Mouse (Mus musculus) hindbrain, embryonic 14.5 days (tissue): ENCODE data around the gene Unc45b. TPM values are rescaled to one million over a fixed set of nuclear protein-coding genes. Genes with fewer than 3 reads are reported as not detected.
"Not testable (repeated sequence)": the region's sequence is repeated elsewhere in the genome, so short reads cannot be mapped to it uniquely, and the experiment has no call there.

Experiments used
- ATAC-seq: fragments of 200-750 bp; cut with Nextera tagmentation; 2 replicates; pipeline ENCODE4 v1.8.0; 2017; ENCODE audit warnings: moderate number of reproducible peaks, mild to moderate bottlenecking, moderate TSS enrichment, moderate library complexity; ENCODE audit not compliant: low FRiP score
- DNase-seq: peaks from one replicate; pipeline ENCODE4 v3.0.0-alpha.2; 2015; ENCODE audit warnings: low spot score
- H3K27ac ChIP-seq: fragments of 300-500 bp; sonication (generic); 2 replicates; pipeline ENCODE4 v1.5.1; 2014; ENCODE audit warnings: mild to moderate bottlenecking, moderate library complexity
- H3K27me3 ChIP-seq: fragments of 300-500 bp; sonication (generic); 2 replicates; pipeline ENCODE4 v1.6.1; 2014; ENCODE audit warnings: mild to moderate bottlenecking, low read length, mixed read lengths; ENCODE audit not compliant: control insufficient read depth, insufficient read depth
- H3K36me3 ChIP-seq: fragments of 300-500 bp; sonication (generic); replicated peaks from 2 replicates; pipeline ENCODE4 v1.6.1; 2014; ENCODE audit not compliant: control insufficient read depth, insufficient read depth
- H3K4me1 ChIP-seq: fragments of 300-500 bp; sonication (generic); replicated peaks from 2 replicates; pipeline ENCODE4 v1.6.1; 2014; ENCODE audit warnings: antibody characterized with exemption, low read length, mixed read lengths; ENCODE audit not compliant: control insufficient read depth, insufficient read depth
- H3K4me2 ChIP-seq: fragments of 300-500 bp; sonication (generic); replicated peaks from 2 replicates; pipeline ENCODE4 v1.6.1; 2014; ENCODE audit warnings: mild to moderate bottlenecking, moderate library complexity
- H3K4me3 ChIP-seq: fragments of 300-500 bp; sonication (generic); replicated peaks from 2 replicates; pipeline ENCODE4 v1.5.1; 2014; ENCODE audit warnings: mild to moderate bottlenecking, low read length
- H3K9ac ChIP-seq: fragments of 300-500 bp; sonication (generic); 2 replicates; pipeline ENCODE4 v1.6.1; 2014
- H3K9me3 ChIP-seq: fragments of 300-500 bp; sonication (generic); 2 replicates; pipeline ENCODE4 v1.6.1; 2016; ENCODE audit warnings: low read length; ENCODE audit not compliant: control insufficient read depth
- WGBS: fragments of 180-500 bp; shearing (Covaris S2); extraction: QIAGEN DNeasy Blood & Tissue Kit; methylation state at CpG from one replicate; pipeline ENCODE4 v1.1.7; 2014; 5-methylcytosine and 5-hydroxymethylcytosine counted together
- polyA plus RNA-seq: library from polyadenylated mRNA; unstranded; fragments of >200 nt; fragmentation: Nextera tagmentation; extraction: Ambion mirVana; gene quantifications from 2 replicates; pipeline ENCODE4 v1.2.1, GENCODE M21; 2014

The Unc45b gene
- polyA plus RNA-seq, 1 experiment from 2014 or later = 2.0 TPM

DNA sequence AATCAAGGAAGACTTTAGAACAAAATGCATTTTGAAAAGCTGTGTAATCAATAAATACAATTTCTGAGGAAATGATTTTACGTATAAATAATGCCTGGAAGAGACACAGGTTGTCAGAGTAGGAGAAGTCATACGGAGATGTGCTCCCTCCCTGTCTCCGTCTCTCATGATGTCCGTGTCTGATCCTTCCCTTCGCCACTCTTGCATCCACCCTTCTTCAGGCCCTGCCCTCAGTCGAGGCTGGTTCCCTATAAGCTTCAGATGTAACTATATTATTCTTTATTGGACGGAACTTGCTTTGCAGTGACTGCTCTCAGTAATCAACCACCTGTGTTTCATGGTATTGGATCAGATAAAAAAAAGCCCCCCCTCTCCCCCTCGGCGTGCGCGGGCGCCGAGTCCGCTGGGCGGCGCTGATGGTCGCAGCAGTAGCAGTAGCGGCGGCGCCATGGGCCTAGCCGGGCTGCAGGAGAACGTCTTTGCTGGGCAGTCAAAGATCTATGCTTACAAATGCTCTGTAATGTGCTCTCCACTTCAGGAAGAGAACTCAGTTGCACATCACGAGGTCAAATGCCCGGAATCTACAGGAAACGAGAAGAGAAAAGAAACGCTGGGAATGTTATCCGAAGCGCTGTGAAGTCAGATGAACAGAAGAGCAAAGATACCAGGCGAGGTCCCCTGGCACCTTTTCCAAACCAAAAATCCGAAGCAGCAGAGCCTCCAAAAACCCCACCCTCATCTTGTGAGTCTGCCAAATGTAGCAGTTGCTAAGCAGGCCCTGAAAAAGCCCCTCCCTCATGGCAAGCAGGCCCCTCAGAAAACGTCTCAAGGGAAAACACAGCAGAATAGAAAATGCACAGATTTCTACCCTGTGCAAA is 60.6 kb downstream of the Unc45b start:
- H3K9ac ChIP-seq = peak overlapping the region; percentile 17
- ATAC-seq (peak; percentile 65; the same call in 1 of the 2 replicates), DNase-seq (peak; percentile 75)
- WGBS = 9% methylated on average over 31 of the region's 31 CpGs
- no peaks in the 10 kb centered on the region for H3K36me3 ChIP-seq
- peak overlapping the region; percentile 52 for H3K27ac ChIP-seq
- no peaks in the 10 kb centered on the region; the same call in 1 of the 2 replicates for H3K27me3 ChIP-seq
- peak overlapping the region; percentile 22 for H3K4me3 ChIP-seq
- H3K9me3 ChIP-seq = no peaks in the 10 kb centered on the region
- H3K4me2 ChIP-seq = peak overlapping the region; percentile 44
- peaks cover 9% of the 10 kb centered on the region; the same call in 1 of the 2 replicates for H3K4me1 ChIP-seq

DNA sequence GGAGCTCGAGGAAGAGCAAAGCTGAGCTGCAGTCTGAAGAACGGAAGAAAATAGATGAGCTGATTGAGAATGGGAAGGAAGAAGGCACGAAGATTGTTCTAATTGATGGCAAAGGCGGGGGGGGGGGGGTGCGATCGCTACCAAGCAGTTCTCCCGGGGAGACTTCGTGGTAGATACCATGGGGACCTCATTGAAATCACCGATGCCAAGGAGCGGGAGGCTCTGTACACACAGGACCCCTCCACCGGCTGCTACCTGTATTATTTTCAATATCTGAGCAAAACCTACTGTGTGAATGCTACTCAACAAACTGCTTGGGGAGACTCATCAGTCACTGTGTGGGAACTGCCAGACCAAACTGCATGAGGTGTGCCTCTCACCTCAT is 61.2 kb downstream of the Unc45b start:
- peak overlapping the region; percentile 22 for H3K4me3 ChIP-seq
- H3K9me3 ChIP-seq = no peaks in the 10 kb centered on the region
- H3K4me1 ChIP-seq = peaks cover 9% of the 10 kb centered on the region; the same call in 1 of the 2 replicates
- no peak for DNase-seq
- no peak for ATAC-seq
- peak overlapping the region; percentile 17; the same call in 1 of the 2 replicates for H3K9ac ChIP-seq
- WGBS = 61% methylated on average over 9 of the region's 11 CpGs
- H3K27ac ChIP-seq = peak overlapping the region; percentile 52; the same call in 1 of the 2 replicates
- peak overlapping the region; percentile 44 for H3K4me2 ChIP-seq
- H3K27me3 ChIP-seq = no peaks in the 10 kb centered on the region; the same call in 1 of the 2 replicates
- H3K36me3 ChIP-seq = no peaks in the 10 kb centered on the region

GRCm38 (mm10) chr11:82973916-82974315 is 63.6 kb downstream of the Unc45b start:
- Histone ChIP-seq H3K27me3 (no peaks in the 10 kb centered on the region; the same call in 1 of the 2 replicates), H3K36me3 (no peaks in the 10 kb centered on the region), H3K9me3 (no peaks in the 10 kb centered on the region), H3K4me1 (peaks cover 9% of the 10 kb centered on the region; the same call in 1 of the 2 replicates), H3K4me3 (no peak overlapping the region), H3K27ac (no peak overlapping the region), H3K4me2 (no peak overlapping the region), H3K9ac (no peak overlapping the region)
- WGBS = 64% methylated on average over 5 of the region's 5 CpGs
- DNase-seq = no peak
- ATAC-seq = no peak

- 96% methylated on average over 2 of the region's 2 CpGs for WGBS
Observed at GRCm38 (mm10) chr11:82982409-82982808, 72.1 kb downstream of the Unc45b start.

DNA sequence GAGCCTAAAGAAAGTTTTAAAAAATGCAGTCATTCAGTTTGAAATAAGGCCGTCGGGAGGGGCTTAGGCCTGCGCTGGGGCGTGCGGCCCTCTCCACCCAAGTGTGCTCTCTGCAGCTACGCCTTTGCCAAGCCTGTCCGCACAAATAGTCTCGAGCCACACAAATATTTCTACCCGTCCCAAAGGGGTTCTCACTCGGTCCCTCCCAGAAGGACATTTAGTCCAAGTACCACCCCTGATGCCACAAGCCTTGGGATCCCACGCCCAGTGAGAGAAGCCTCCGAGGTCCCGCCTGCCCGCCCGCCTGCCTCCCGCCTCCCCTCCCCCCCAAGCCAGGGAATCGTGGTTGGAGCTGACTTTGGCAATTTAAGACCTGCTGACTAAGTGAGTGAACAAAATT is 72.8 kb downstream of the Unc45b start:
- Histone ChIP-seq H3K4me1 (no peaks in the 10 kb centered on the region), H3K9me3 (no peaks in the 10 kb centered on the region), H3K9ac (no peak overlapping the region), H3K27ac (no peak overlapping the region), H3K4me2 (no peak overlapping the region), H3K4me3 (no peak overlapping the region), H3K27me3 (no peaks in the 10 kb centered on the region), H3K36me3 (no peaks in the 10 kb centered on the region)
- WGBS = 80% methylated on average over 17 of the region's 17 CpGs
- ATAC-seq (no peak), DNase-seq (no peak)

More at GRCm38 (mm10) chr11:82982409-82982808, 72.1 kb downstream of the Unc45b start:
- DNase-seq, H3K36me3 ChIP-seq, H3K4me3 ChIP-seq, H3K4me2 ChIP-seq, ATAC-seq, H3K9ac ChIP-seq, H3K9me3 ChIP-seq, H3K27ac ChIP-seq, H3K4me1 ChIP-seq, H3K27me3 ChIP-seq: not testable (repeated sequence)

DNA sequence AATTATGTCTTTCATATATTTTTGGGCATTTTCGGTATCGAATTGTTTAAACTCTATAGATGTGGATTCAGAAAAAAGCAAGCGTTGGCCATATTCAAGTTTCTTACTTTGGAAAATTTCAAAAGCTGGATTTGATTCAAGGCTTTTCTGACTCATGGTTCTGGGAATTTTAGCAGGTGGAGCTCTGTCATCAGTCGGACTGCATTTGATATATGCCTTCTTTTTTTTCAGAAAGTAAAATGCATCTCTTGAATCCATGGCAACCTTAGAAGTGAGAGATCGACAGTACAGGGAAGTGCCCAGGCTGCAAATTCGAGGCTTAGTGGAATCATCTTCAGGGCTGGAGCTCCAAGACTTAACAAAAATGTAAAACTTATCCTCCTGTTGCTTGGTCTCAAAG is 77.3 kb downstream of the Unc45b start:
- WGBS = 87% methylated on average over 6 of the region's 6 CpGs

DNA sequence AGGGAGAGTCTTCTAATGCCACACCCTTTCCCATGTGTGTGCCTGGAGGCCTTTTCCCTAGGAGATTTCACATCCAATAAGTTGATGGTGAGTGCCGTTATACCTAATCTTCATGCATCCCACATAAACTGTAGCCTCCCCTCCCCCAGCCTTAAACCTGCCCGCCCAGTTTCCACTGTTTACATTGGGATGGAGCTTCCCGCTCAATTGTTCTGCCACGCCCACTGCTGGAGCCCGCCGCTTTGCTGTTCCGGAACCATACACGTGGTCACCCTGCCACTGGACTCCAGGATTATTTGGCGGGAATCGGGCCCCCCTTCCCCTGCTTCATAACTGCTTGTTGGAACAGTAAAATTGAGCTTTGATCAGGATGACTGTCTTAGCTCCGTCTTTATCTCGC is 79.0 kb downstream of the Unc45b start:
- H3K9me3 ChIP-seq = no peaks in the 10 kb centered on the region
- H3K9ac ChIP-seq = no peak overlapping the region
- H3K27me3 ChIP-seq = peaks cover 11% of the 10 kb centered on the region; the same call in 1 of the 2 replicates
- no peak for DNase-seq
- no peak overlapping the region for H3K4me3 ChIP-seq
- peak overlapping the region; percentile 19; the same call in 1 of the 2 replicates for H3K4me2 ChIP-seq
- H3K4me1 ChIP-seq = peaks cover 4% of the 10 kb centered on the region; the same call in 1 of the 2 replicates
- H3K36me3 ChIP-seq = no peaks in the 10 kb centered on the region
- WGBS = 32% methylated on average over 12 of the region's 12 CpGs
- H3K27ac ChIP-seq = no peak overlapping the region
- ATAC-seq = no peak

More for the DNA sequence above, 77.3 kb downstream of the Unc45b start:
- Histone ChIP-seq H3K4me3 (no peak overlapping the region), H3K4me1 (peaks cover 4% of the 10 kb centered on the region; the same call in 1 of the 2 replicates), H3K9me3 (no peaks in the 10 kb centered on the region), H3K4me2 (no peak overlapping the region), H3K27ac (no peak overlapping the region), H3K9ac (no peak overlapping the region), H3K36me3 (no peaks in the 10 kb centered on the region), H3K27me3 (peaks cover 11% of the 10 kb centered on the region; the same call in 1 of the 2 replicates)
- ATAC-seq = no peak
- DNase-seq = no peak

DNA sequence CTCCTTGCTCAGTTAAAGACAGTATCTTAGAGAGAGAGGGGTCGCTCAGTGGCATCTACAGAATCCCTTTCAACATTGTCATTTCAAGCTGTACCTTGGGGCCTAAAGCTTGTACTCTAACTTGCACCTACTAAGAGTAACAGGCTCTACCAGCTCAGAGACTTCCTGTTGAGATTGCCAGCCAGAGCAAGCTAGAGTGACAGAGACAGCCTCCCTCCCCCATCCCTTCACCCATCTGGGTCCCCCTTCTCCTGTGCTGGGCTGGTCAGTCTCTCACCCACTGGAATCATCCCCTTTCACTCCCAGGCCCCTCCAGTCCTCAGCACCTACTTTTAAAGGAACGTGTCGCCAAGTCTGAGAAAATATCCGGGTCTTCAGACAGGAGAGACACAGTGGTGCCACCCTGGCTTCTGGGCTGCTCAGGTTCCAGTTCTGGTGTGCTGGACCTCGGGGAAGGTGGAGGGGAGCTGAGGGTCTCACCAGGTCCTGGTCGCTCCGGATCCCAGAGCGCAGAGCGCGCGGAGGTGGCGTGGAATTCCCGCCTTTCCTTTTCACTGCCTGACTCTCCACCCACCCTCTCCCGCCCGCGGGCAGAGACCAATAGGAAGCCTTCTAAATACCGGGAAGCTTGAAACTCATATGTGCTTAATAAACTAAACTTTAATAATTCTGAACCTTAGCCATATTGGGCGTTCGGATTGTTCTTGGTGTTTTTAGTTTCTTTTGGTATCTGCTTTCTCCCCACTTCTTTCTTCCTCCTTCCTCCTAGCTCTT is 80.4 kb downstream of the Unc45b start:
- peak overlapping the region; percentile 30 for H3K4me3 ChIP-seq
- not testable (repeated sequence) for ATAC-seq, H3K36me3 ChIP-seq, H3K27ac ChIP-seq, H3K9me3 ChIP-seq, H3K4me1 ChIP-seq
- H3K4me2 ChIP-seq = peak overlapping the region; percentile 56
- H3K9ac ChIP-seq = peak overlapping the region; percentile 26; the same call in 1 of the 2 replicates
- H3K27me3 ChIP-seq = peaks cover 11% of the 10 kb centered on the region; the same call in 1 of the 2 replicates
- DNase-seq = peak; percentile 38
- 17% methylated on average over 19 of the region's 19 CpGs for WGBS
